Mouse (Mus musculus): ENCODE measurements at regions not wholly inside any gene's neighbourhood (a gene's known extent, or its start where the extent isn't known, plus 50 kb on each side); places are given as distances from the start of the nearest gene placed in this dataset.

GRCm38 (mm10) chr10:118709718-118710117, 160.3 kb downstream of the Dyrk2 start:
- no peaks in the 10 kb centered on the region for H3K27me3 ChIP-seq (replicated peaks)
- H3K9me3 ChIP-seq (replicated peaks; ENCODE audit: low read length), result no peaks in the 10 kb centered on the region
- TF ChIP-seq MAZ (IDR thresholded peaks at IDR 0.05; ENCODE audit: low read depth, low read length), result no peak
- no peak for TF ChIP-seq SIN3A (IDR thresholded peaks at IDR 0.05; ENCODE audit: low read length)
- TF ChIP-seq RCOR1 (conservative IDR thresholded peaks at IDR 0.05; ENCODE audit: low read depth, low read length), result no peak
- TF ChIP-seq ETS1 (conservative IDR thresholded peaks at IDR 0.05; ENCODE audit: low read depth, low read length), result peak; percentile 57
- TF ChIP-seq CHD1 (IDR thresholded peaks at IDR 0.05; ENCODE audit: low read depth, low read length), result no peak
- 0 out of 2 replicates have a peak, but pooled peaks have one; percentile 25 for TF ChIP-seq EP300 (IDR thresholded peaks at IDR 0.05; ENCODE audit: low read length)
- TF ChIP-seq IRF4 (IDR thresholded peaks at IDR 0.05; ENCODE audit: low read depth, low read length), result 0 out of 2 replicates have a peak, but pooled peaks have one; percentile 16
- no peak for TF ChIP-seq ZC3H11A (IDR thresholded peaks at IDR 0.05; ENCODE audit: low read depth, low read length)
- TF ChIP-seq MAX (IDR thresholded peaks at IDR 0.05; ENCODE audit: low read length), result no peak
- TF ChIP-seq SMC3 (IDR thresholded peaks at IDR 0.05; ENCODE audit: low read depth, low read length), result no peak
- no peak for TF ChIP-seq UBTF (IDR thresholded peaks at IDR 0.05; ENCODE audit: low read depth, low read length)
- TF ChIP-seq MYC (IDR thresholded peaks at IDR 0.05; ENCODE audit: low read depth, low read length), result no peak
- TF ChIP-seq E2F4 (IDR thresholded peaks at IDR 0.05; ENCODE audit: insufficient replicate concordance, low read depth, low read length), result no peak
- no peak for TF ChIP-seq JUN (IDR thresholded peaks at IDR 0.05; ENCODE audit: insufficient read depth, low read depth, low read length)
- TF ChIP-seq ZNF384 (IDR thresholded peaks at IDR 0.05; ENCODE audit: low read depth, low read length), result no peak
- 0 out of 2 replicates have a peak, but pooled peaks have one; percentile 33 for TF ChIP-seq BHLHE40 (IDR thresholded peaks at IDR 0.05; ENCODE audit: low read depth, low read length)
- peak; percentile 82 for TF ChIP-seq MEF2A (IDR thresholded peaks at IDR 0.05; ENCODE audit: borderline replicate concordance, low read depth, low read length)
- H3K4me2 ChIP-seq (ENCODE audit: insufficient read depth, low read depth, poor library complexity, severe bottlenecking), result no peak overlapping the region
- no peak overlapping the region for H3K9ac ChIP-seq (ENCODE audit: insufficient read depth, low read depth)
- no peaks in the 10 kb centered on the region for H3K79me2 ChIP-seq (replicated peaks; ENCODE audit: control insufficient read depth, extremely low read depth, insufficient read depth, poor library complexity, severe bottlenecking)
- H3K4me1 ChIP-seq (ENCODE audit: control insufficient read depth in 1 of 2, insufficient read depth in 2 of 2), result peaks cover 16 to 32% of the 10 kb centered on the region in 2 experiments
- no peak overlapping the region for H3K27ac ChIP-seq (ENCODE audit: insufficient read depth, low read depth)
- H3K36me3 ChIP-seq (replicated peaks in 1 of 2; ENCODE audit: control insufficient read depth in 1 of 2, insufficient read depth in 1 of 2, low read length in 1 of 2), result no peaks in the 10 kb centered on the region
- peak; percentile 22 for DNase-seq (ENCODE audit: extremely low read depth)
- dilution Hi-C loops (cut with MboI; ENCODE audit: extremely low pct_ligation_motif_present, extremely low pct_unique_long_range_greater_than_20kb, low sequenced_read_pairs) (no loop called here), in situ Hi-C loops (cut with MboI; ENCODE audit: low pct_ligation_motif_present, low pct_unique_long_range_greater_than_20kb, low sequenced_read_pairs) (no loop called here)
- no peak overlapping the region for H3K4me3 ChIP-seq (replicated peaks in 1 of 3; ENCODE audit: low read depth in 2 of 3, low read length in 2 of 3, poor library complexity in 1 of 3)

GRCm38 (mm10) chr10:118711529-118711928, 158.5 kb downstream of the Dyrk2 start:
- in situ Hi-C loops (cut with MboI; ENCODE audit: low pct_ligation_motif_present, low pct_unique_long_range_greater_than_20kb, low sequenced_read_pairs) (no loop called here), dilution Hi-C loops (cut with MboI; ENCODE audit: extremely low pct_ligation_motif_present, extremely low pct_unique_long_range_greater_than_20kb, low sequenced_read_pairs) (no loop called here)
- TF ChIP-seq CHD1 (IDR thresholded peaks at IDR 0.05; ENCODE audit: low read depth, low read length) (no peak), MEF2A (IDR thresholded peaks at IDR 0.05; ENCODE audit: borderline replicate concordance, low read depth, low read length) (no peak), SIN3A (IDR thresholded peaks at IDR 0.05; ENCODE audit: low read length) (no peak)
- peaks cover 16 to 33% of the 10 kb centered on the region in 2 experiments for H3K4me1 ChIP-seq (ENCODE audit: control insufficient read depth in 1 of 2, insufficient read depth in 2 of 2)
- no peaks in the 10 kb centered on the region for H3K36me3 ChIP-seq (replicated peaks in 1 of 2; ENCODE audit: control insufficient read depth in 1 of 2, insufficient read depth in 1 of 2, low read length in 1 of 2)
- H3K27ac ChIP-seq (ENCODE audit: insufficient read depth, low read depth), result no peak overlapping the region
- H3K4me3 ChIP-seq (replicated peaks in 1 of 3; ENCODE audit: low read depth in 2 of 3, low read length in 2 of 3, poor library complexity in 1 of 3), result no peak overlapping the region
- H3K4me2 ChIP-seq (ENCODE audit: insufficient read depth, low read depth, poor library complexity, severe bottlenecking), result no peak overlapping the region
- no peaks in the 10 kb centered on the region for H3K9me3 ChIP-seq (replicated peaks; ENCODE audit: low read length)
- H3K27me3 ChIP-seq (replicated peaks), result no peaks in the 10 kb centered on the region
- H3K9ac ChIP-seq (ENCODE audit: insufficient read depth, low read depth), result no peak overlapping the region
- DNase-seq (ENCODE audit: extremely low read depth), result no peak
- no peaks in the 10 kb centered on the region for H3K79me2 ChIP-seq (replicated peaks; ENCODE audit: control insufficient read depth, extremely low read depth, insufficient read depth, poor library complexity, severe bottlenecking)
